18 mouse cellular contexts compared by ENCODE assay signal in the genomic region with DNA sequence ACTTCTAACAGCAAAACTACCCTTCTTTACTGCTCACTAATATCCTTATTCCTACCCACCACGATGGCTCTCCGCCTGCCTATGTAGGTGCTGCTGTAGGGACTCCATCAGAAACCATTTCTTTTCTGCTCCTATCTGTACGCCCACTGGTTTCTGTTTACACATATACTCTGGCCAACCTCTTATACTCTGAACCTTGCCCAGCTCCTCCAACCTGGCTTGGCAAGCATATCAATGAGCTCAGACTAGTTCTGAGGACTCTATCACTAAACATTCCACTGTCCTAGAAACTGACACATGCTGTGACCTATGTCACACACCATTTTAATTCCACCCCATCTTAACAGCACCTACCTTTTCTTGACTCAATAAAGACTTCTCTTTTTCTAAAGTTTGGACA. TPM values are rescaled to one million over a fixed set of nuclear protein-coding genes. Genes with fewer than 3 reads are reported as not detected.
A peak's percentile ranks its signal among the peaks of the same experiment; 100 is the strongest.
DNase-seq lines count a peak whose midpoint lies in the region; ATAC-seq lines count a peak whose summit lies in the region.
"Had no signal": no experiment of that assay in that cellular context is flagged by ENCODE, and none has a peak within 500 bp of the region (broad histone marks: within the 10 kb centered on the region; RNA-seq: fewer than 3 reads in every experiment).

No protein-coding gene starts in this region.

- no peak overlapping the region for H3K4me3 ChIP-seq in liver, embryonic 15.5 days (replicated peaks)
- no peak overlapping the region for H3K4me3 ChIP-seq in liver, embryonic 12.5 days
- H3K4me3 ChIP-seq in stomach, embryonic 16.5 days (replicated peaks; ENCODE audit: low read length), result no peak overlapping the region
- H3K4me3 ChIP-seq: heart, embryonic 12.5 days; limb, embryonic 12.5 days; neural tube, embryonic 13.5 days had no signal

- WGBS in liver, embryonic 15.5 days (ENCODE audit: insufficient replicate concordance), result 72% methylated on average over 3 of the region's 3 CpGs
- 88% methylated on average over 3 of the region's 3 CpGs for WGBS in liver, embryonic 12.5 days (ENCODE audit: insufficient replicate concordance)
- 80% methylated on average over 3 of the region's 3 CpGs for WGBS in stomach, embryonic 16.5 days

- no peak overlapping the region for H3K27ac ChIP-seq in liver, embryonic 15.5 days (replicated peaks)
- H3K27ac ChIP-seq in liver, embryonic 12.5 days, result no peak overlapping the region
- H3K27ac ChIP-seq in stomach, embryonic 16.5 days (ENCODE audit: low read length), result no peak overlapping the region
- H3K27ac ChIP-seq: limb, embryonic 12.5 days; neural tube, embryonic 13.5 days had no signal

- ATAC-seq in liver, embryonic 15.5 days (ENCODE audit: insufficient read depth), result peak; percentile 54
- no peak; the same call in 1 of the 2 replicates for ATAC-seq in liver, embryonic 12.5 days
- peak; percentile 66; the same call in 1 of the 2 replicates for ATAC-seq in stomach, embryonic 16.5 days (ENCODE audit: insufficient read depth, low FRiP score)
- ATAC-seq in erythroid progenitor cell, adult 5-6 weeks (replicated peaks; ENCODE audit: low FRiP score, poor library complexity, severe bottlenecking), result no peak
- ATAC-seq: forebrain, embryonic 14.5 days; inflammation-experienced regulatory T-cells, adult 6 months had no signal

- no peak overlapping the region for H3K9ac ChIP-seq in liver, embryonic 15.5 days
- H3K9ac ChIP-seq in liver, embryonic 12.5 days, result no peak overlapping the region
- H3K9ac ChIP-seq in stomach, embryonic 16.5 days (ENCODE audit: low read length), result no peak overlapping the region
- H3K9ac ChIP-seq: heart, embryonic 12.5 days; limb, embryonic 12.5 days; neural tube, embryonic 13.5 days had no signal

- peaks cover 56% of the 10 kb centered on the region for H3K36me3 ChIP-seq in liver, embryonic 15.5 days (replicated peaks)
- H3K36me3 ChIP-seq in liver, embryonic 12.5 days, result peaks cover 75% of the 10 kb centered on the region
- H3K36me3 ChIP-seq in stomach, embryonic 16.5 days (ENCODE audit: control insufficient read depth, insufficient read depth, low read length), result peaks cover 15% of the 10 kb centered on the region; the same call in 1 of the 2 replicates

- intact Hi-C loops in heart, postnatal 10 days (cut with DNase I), result no loop called here

- no peak overlapping the region for H3K4me2 ChIP-seq in liver, embryonic 15.5 days
- no peak overlapping the region for H3K4me2 ChIP-seq in liver, embryonic 12.5 days
- H3K4me2 ChIP-seq in stomach, embryonic 16.5 days (ENCODE audit: low read depth, low read length), result no peak overlapping the region
- H3K4me2 ChIP-seq: heart, embryonic 12.5 days; limb, embryonic 12.5 days; neural tube, embryonic 13.5 days had no signal

- no peaks in the 10 kb centered on the region for H3K9me3 ChIP-seq in liver, embryonic 15.5 days (replicated peaks)
- no peaks in the 10 kb centered on the region for H3K9me3 ChIP-seq in liver, embryonic 12.5 days (replicated peaks)
- H3K9me3 ChIP-seq in stomach, embryonic 16.5 days (replicated peaks; ENCODE audit: control insufficient read depth, low read length), result no peaks in the 10 kb centered on the region
- H3K9me3 ChIP-seq: heart, embryonic 12.5 days; limb, embryonic 12.5 days; neural tube, embryonic 13.5 days had no signal

- no peaks in the 10 kb centered on the region for H3K27me3 ChIP-seq in liver, embryonic 15.5 days
- no peaks in the 10 kb centered on the region for H3K27me3 ChIP-seq in liver, embryonic 12.5 days (replicated peaks)
- no peaks in the 10 kb centered on the region for H3K27me3 ChIP-seq in stomach, embryonic 16.5 days (ENCODE audit: control insufficient read depth, insufficient read depth, low read length)
- H3K27me3 ChIP-seq: CH12.LX; heart, embryonic 12.5 days; limb, embryonic 12.5 days; neural tube, embryonic 13.5 days had no signal

- peak; percentile 19 to 26 for DNase-seq in heart, postnatal 10 days
- DNase-seq in heart, adult 8-10 months (ENCODE audit: low spot score), result no peak
- peak; percentile 27 for DNase-seq in kidney, postnatal 14 days
- DNase-seq in T-cell, adult 2 months (ENCODE audit: low spot score), result no peak
- DNase-seq: adrenal gland, adult 2 months; cerebellum, postnatal 14 days; gastrocnemius, postnatal 36 days; thymus, postnatal 4 days had no signal

- H3K4me1 ChIP-seq in liver, embryonic 15.5 days (replicated peaks), result no peaks in the 10 kb centered on the region
- no peaks in the 10 kb centered on the region for H3K4me1 ChIP-seq in liver, embryonic 12.5 days
- no peaks in the 10 kb centered on the region for H3K4me1 ChIP-seq in stomach, embryonic 16.5 days (ENCODE audit: control insufficient read depth, insufficient read depth, low read length)
- H3K4me1 ChIP-seq: heart, embryonic 12.5 days; limb, embryonic 12.5 days; neural tube, embryonic 13.5 days had no signal

RNA-seq across cellular contexts. Expression of gene Trip11, which starts 23.7 kb away (rescaled TPM):
- total RNA-seq in heart, postnatal 10 days (2021), result 10 to 100 TPM; 32.1 to 34.5 TPM
- total RNA-seq in heart, adult 8-10 months (2022), result 10 to 100 TPM; 33.1 to 40.2 (median 37.6) TPM
- 8.5 and 9.3 TPM in 2 replicates for polyA plus RNA-seq in liver, embryonic 15.5 days (2015; fragmentation: Nextera tagmentation; extraction: Ambion mirVana)
- 12.0 and 12.8 TPM in 2 replicates for polyA plus RNA-seq in liver, embryonic 12.5 days (2016; fragmentation: Nextera tagmentation; extraction: Ambion mirVana)
- polyA plus RNA-seq in stomach, embryonic 16.5 days (2015; fragmentation: Nextera tagmentation; extraction: Ambion mirVana), result 22.2 and 27.3 TPM in 2 replicates
- 14.4 and 15.9 TPM in 2 replicates for total RNA-seq in erythroid progenitor cell, adult 5-6 weeks (2015; ENCODE audit: low replicate concordance)
- 25.0 and 41.8 TPM in 2 replicates for total RNA-seq in erythroid progenitor cell, adult 5-6 weeks (2017; ENCODE audit: low replicate concordance)

Comparison
In these comparisons a context has a peak if more than half of its experiments do, and no peak if none do; other contexts are left out.
1. DNase-seq: peak in heart, postnatal 10 days (2 of 2) and kidney, postnatal 14 days (single experiment); none in heart, adult 8-10 months (single experiment) and T-cell, adult 2 months (single experiment).
2. ATAC-seq: peak in liver, embryonic 15.5 days (single experiment) and stomach, embryonic 16.5 days (single experiment); none in liver, embryonic 12.5 days (single experiment) and erythroid progenitor cell, adult 5-6 weeks (single experiment).